Mouse (Mus musculus) left cerebral cortex, postnatal 36 days (tissue): Measurements from ENCODE around the gene Cabcoco1. TPM values are rescaled to one million over a fixed set of nuclear protein-coding genes. Genes with fewer than 3 reads are reported as not detected.

Experiments
- DNase-seq, 2 experiments: peaks; one replicate each; pipeline ENCODE4 v3.0.0; 2021 to 2022; ENCODE audit warnings: low spot score in 2 of 2, mixed read lengths in 1 of 2
- intact Hi-C: fragments of 180-260 bp; cut with DNase I; formaldehyde crosslinking; loops from one replicate; pipeline ENCODE4 v1.15.1; 2025
- total RNA-seq, 2 experiments: library from RNA; stranded (reverse); gene quantifications; 2 replicates each; pipeline ENCODE4 v1.2.3; 2021

Cabcoco1 gene
- total RNA-seq, 2 experiments from 2014 or later: 2.7 to 2.9 TPM

DNA sequence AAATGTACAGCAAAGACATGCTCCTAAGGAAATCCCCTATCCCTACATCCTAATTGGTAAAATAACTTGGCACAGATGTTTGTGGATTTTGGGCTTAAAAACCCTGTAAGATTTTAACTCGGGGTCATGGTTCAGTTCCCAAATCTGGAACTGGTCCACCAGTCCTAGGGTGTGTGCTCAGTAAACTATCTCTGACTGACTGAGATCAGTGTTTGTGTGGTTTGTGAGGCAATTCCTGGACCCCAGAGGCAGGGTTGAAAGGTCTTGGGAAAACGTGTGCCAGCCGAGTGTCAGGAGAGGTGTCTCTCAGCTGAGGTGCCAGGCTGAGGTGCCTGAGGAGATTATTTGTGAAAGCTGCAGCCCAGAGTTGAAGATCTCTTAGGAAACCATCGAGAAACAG lies 19.6 kb downstream of the Cabcoco1 start:
- intact Hi-C loops: no loop called here
- DNase-seq: no peak

DNA sequence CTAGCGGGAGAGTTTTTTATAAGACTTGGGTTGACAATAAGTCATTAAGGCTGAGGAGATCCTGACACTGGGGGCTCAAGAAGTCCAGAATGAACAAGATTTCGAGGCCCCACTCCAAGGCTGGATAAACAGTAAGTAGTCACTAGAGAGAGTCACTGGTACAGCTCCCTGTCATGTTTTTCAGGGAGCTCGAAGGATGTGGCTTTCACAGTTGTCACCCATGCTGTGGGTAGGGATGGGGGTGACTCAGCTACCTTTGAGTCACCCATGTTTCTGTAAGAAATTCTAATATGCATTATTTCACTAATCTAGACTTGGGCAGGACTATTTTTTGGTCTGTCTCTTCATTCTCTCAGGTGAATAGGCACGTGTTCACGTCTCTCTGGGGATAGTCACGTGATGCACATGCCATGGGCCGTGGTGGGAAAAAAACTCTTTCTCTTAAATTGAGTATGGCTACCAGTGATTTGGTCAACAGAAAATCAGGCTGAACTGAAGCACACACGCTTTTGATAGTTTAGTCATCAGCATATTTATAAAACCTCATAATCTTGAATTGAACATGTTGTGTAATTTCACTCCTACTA lies 29.2 kb downstream of the Cabcoco1 start:
- intact Hi-C loops: no loop called here
- peak in 1 of 2 experiments; percentile 14 for DNase-seq

DNA sequence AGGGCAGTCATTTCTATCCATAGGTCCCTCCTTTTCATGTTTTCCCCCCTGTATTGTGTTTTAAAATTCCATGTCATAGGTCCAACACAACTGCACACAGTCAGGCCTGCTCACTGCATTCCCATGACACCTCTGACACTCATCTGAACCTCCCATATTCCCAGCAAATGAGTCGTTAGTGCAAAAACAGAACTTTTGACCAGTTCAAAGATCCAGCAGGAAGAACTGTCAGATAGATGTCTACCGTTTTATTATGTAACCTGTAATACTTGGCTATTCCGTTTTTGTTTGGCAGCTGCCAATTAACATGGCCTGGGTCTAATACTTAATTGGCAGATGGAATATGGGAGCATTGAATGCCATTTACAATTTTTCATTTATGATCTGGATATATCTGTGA lies 34.0 kb downstream of the Cabcoco1 start:
- no peak for DNase-seq
- intact Hi-C loops: no loop called here

DNA sequence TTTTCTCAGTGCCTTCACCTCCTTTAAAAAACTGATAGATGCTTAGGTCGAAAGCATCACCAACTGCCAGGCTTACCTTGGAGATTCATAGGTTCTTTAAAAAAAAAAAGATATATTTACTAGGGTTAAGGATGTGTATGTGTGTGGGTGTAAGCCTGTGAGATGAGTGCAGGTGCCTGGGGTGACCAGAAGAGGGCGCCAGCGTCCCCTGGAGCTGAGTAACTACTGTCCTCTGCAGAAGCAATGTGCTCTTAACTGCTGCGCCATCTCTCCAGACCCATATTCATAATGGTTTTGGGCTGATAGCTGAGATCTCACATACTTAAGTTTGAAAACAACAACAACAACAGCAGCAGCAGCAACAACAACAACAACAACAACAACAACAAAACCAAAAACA lies 35.5 kb downstream of the Cabcoco1 start:
- DNase-seq: no peak
- intact Hi-C loops: no loop called here

DNA sequence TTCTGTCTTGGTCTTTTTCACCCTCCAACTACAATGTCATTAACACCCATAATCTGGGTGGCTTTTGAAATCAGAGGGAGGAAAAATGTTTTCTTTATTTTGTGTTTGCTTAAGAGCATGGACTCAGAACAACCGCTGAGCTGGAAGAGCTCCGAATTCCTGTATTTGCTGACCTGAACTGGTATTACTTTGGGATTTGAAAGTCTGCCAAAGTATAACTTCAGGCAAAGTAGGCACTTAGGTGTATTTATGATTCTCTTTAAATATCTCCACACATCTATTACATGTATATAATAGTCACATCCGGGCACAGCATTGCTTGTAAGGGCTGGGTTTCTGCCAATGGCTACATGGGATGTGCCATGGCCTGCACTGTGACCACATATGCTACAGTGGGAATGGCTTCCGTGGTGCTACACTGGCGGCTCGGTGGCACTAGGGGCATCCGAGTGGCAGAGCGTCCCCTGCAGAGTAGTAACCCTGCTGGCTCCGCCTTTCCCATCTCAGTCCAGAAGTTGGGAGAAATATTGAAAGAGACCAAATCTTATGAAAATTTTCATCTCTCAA lies 37.0 kb downstream of the Cabcoco1 start:
- intact Hi-C loops: no loop called here
- DNase-seq: no peak

DNA sequence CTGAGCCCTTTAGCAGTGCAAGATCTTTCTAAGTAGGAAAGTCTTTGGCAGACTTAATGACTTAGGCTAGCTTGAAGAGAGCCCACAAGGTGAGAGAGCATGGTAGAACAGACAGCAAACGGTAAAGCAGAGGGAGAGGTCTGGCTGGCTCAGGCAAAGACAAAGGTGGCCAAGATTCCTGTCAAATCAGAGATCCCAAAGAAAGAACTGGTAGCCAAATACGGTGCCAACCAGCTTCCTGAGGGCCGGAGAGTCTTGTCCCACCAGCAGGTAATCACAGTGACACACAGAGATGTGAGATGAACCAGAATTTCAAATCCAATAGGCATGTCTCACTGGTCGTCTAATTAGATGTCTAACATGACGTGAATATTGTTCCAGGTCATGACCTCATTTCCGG lies 40.6 kb downstream of the Cabcoco1 start:
- intact Hi-C loops: no loop called here

DNA sequence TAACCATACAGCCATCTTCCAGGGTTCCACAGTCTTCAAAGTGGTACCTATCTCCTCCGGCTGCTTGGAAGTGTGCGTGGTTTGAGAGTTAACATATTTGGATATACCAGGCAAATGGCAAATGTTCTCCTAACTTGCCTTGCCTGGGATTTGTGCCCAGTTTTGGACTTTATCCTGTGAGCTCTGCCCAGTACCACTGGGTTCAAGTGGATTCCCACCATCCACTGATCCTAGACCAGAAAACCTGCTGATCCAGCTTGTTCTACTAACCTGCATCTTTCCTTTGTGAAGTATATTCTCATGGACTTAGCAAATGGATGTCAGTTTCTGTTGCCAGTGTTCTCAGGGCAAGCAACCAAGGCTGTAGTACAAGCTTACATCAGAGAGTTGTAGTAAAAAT lies 46.5 kb downstream of the Cabcoco1 start:
- no peak for DNase-seq
- intact Hi-C loops: no loop called here

More for the DNA sequence above, 40.6 kb downstream of the Cabcoco1 start:
- no peak for DNase-seq

DNA sequence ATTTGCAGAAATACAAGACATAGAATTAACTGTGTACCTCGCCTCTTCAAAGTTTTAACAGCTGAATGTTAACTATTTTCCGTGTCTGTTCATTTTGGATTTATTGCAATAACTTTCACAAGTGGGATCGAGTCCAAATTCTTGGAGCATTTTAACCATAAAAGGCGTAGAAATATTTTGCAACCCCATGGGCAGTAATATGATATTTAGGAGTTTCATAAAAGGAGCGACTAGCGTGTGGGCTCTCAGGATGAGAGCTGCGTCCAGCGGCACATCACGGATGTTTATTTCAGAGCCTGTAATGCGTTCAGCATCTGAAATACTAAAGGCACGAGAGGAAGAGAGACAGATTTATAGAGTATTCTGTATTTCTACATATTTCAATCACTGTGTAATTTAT lies 50.1 kb downstream of the Cabcoco1 start:
- no peak for DNase-seq
- intact Hi-C loops: no loop called here

DNA sequence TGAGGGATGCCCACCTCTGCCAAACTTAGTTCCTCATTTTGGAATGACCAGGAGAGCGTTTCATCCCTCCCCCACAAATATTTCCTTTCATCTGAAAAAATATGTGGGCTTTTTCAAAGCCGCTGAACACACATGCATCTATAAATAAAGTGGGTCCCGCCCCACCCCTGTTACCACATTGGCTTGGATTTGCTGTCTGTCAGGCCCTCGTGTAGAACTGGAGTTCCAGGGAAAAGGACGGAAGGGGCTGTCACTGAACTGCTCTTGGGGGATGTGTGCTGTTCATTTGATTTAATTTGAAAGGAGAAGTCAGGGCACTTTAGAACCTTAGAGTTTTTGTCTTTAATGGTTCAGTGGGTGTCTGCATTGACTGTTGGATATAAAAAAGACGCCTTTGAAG lies 50.9 kb downstream of the Cabcoco1 start:
- intact Hi-C loops: no loop called here
- DNase-seq: no peak

DNA sequence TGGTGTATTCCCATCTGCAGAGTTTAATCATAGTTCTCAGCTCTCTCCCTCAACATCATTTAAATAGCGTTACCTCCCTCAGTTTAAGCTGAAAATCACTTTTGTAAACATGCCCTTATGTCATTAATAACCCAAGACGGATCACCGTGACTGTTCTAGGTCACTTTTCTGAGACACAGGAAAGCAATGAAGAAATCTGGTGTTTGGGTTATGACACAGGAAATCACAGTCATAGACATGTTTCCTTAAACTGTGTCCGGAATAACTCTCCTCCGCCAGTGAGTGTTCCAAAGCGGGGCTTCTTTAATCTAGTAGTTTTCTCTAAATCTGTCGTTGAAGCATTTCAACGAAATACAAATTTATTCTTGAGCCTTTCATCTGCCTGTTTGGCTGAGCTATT lies 68.9 kb downstream of the Cabcoco1 start:
- intact Hi-C loops: no loop called here
- no peak for DNase-seq

DNA sequence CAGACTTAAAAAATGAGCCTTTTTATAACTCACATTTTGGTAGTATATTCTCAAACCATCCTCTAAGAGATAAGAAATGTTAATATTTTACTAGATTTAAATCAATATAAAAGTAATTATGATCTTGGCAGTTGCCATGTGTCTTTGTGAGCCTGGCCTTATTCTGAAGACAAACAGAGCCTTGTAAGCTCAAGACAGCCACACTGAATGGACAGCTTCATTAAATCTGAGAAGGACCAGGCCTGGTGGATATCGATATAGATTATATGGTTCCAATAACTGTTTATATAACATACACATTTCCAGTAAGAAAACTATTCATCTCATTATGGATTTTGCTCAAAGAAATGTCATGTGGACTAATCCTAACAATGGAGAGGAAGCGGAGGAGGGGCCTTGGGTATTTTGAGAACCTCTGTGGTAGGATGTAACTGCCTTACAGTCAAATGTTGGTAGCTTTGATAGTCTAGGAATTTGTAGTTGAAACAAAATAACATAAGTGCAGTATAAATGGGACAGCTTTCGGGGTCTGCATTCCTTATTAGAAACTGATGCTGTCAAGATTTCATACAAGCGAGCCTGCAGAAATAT lies 75.9 kb downstream of the Cabcoco1 start:
- no peak for DNase-seq
- intact Hi-C loops: loop anchor here (10.0 kb wide), 1 partner anchor 119 kb away; no protein-coding TSS in a partner anchor

DNA sequence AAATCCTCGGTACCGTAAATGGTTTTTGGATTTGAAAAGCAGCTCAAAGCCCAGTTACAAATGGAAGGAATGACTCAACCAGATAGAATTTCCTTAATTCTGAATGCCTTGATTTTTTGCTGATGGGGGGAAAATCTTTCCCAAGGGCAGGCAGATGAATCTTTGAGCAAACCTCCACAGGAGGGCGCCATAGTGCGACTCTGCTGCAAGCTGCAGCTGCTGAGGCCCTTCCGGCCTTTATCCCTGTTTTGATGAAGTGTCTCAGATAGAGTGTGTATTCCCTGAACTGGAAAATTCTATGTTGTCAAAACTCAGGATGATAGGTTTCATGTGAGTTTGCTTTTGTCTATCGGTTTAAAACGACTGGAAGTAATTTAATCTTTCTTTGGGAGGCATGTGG lies 76.8 kb downstream of the Cabcoco1 start:
- intact Hi-C loops: loop anchor here (10.0 kb wide), 1 partner anchor 120 kb away; no protein-coding TSS in a partner anchor
- DNase-seq: peak; percentile 66 to 71

DNA sequence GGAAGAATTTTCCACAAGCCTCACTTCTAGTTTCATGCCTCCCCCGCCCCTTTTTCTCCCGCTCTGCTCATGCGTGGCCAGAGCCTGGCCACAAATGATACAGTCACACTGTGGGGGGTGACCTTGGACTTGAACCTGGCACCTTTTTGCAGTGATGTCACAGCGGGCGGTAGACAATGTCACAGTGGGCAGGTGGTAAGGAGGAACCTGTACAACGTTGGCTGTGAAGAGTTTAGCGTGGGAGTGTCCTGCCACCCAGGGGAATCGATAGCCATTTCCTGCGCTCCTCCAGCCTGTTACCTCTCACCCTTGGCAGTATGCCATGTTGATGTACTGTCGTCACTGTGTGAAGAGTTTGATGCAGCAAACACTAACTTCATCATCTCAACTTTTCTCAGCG lies 81.9 kb downstream of the Cabcoco1 start:
- intact Hi-C loops: loop anchor here (2.0 to 10.0 kb wide), 2 partner anchors 125 to 177 kb away; no protein-coding TSS in a partner anchor

DNA sequence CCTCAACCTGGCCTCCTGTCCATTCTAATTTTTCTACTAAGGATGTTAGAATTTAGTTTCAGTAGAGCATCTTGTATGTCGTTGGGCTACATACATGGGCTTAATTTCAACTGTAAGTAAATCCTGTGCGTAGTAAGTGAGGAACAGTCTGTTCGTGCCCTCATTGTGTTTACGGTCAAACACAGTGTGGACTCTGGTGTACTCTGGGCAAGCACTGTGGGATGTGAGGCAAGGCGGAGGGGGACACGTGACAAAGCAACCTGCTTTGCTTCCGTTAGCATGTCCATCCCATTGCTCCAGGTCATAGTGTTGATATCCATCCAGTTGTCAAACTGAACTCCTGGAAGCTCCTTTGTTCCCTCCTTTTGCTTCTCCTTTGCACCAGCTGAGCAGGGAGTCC lies 84.7 kb downstream of the Cabcoco1 start:
- intact Hi-C loops: no loop called here
- no peak for DNase-seq

More for the DNA sequence above, 81.9 kb downstream of the Cabcoco1 start:
- no peak for DNase-seq

DNA sequence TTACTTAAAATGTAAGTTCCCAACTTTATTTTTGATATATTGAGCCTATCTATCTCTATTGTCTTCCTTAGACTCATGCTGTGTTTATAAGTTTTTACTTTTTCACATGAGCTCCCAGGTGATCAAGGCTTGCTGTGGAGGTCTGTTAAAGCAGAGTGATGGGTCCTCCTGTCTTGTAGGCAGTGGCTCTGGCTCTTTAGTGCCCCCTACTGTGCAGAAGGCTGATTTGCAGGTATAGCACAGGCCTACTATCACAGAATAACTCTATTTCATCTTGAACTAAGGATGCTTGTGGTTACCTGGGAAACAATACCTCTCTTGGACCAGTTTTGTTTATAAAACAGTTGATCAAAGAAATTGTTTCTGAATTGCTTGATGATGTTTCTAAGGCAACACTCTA lies 87.2 kb downstream of the Cabcoco1 start:
- DNase-seq: no peak
- intact Hi-C loops: no loop called here

DNA sequence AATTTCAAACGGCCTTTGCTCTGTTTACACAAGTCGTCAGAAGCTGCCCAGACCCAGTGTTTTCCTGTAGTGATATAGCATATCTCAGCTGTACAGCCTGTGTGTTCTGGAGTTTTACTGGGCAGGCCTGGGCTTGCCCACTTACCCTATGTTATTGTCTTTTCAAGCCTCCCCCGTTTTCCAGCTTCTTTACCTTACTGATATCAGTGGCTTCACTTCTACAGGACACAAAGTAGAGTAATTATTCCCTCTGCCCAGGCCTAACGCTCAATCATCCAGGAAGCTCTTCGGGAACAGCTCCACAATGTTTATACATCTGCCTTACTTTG lies 94.9 kb downstream of the Cabcoco1 start:
- intact Hi-C loops: no loop called here
- DNase-seq: no peak

DNA sequence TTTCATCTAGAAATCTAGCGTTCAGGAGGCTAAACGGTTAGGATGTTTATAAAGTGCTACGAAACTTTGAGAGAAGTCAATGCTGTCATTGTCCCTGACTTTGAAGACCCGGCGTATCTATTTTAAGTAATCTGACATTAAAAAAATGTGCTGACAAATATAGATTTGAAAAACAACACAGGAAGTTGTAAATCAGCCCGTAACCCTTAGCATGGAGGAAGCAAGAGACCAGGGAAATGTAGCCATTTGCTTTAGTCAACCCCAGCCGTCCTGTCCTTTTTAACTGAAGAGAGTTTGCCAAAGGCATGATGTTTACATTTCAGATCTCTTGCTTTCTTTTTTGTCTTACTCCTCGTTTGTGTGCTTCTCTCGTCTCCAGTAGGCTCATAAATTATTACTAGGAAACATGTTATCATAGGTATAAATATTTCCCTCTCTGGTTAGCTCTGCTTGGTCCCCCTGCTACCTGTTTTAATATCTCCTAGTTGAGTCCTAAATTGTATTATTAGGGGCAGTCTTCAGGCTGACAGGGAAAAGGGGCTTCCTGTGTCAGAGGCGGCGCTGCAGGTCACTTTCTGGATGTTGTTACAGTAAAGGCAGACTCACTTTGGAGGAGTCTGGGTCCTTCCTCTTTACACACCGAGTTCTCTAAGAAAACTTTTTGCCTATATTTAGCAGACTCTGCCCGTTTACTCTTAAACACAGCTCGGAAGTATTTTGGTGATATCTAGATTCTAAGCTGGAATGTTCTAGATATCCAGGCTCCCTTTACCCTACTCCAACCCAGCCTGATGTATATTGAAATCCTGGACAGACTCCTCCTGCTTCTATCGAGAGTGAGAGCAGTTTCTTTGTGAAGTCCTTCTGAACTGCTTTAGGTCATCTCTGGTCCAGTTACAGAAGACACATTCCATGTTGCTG lies 95.6 kb downstream of the Cabcoco1 start:
- no peak for DNase-seq
- intact Hi-C loops: no loop called here

DNA sequence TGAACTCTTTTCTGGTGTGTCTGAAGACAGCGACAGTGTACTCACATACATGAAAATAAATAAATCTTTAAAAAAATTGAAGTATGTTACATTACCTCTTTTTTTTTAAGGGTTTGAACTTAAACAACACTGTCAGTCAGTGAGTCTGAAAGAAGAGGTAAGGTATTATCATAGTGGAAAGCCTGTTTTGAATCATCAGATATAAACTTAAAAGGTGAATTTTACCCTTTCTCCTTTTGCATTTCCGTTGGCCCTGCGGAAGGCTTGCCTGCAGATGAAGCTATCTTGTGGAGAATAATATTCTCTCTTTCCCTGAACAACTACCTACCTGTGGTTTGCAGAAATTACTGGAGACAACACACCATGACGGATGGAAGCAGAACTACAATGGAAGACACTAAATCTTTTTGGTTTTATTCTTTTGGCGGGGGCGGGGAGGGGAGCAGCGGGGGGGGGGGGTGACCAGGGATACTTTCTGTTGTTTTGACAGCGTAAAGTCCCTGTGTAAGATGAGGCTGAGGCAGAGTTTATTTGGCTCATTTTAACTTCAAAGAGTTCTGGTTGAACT lies 96.4 kb downstream of the Cabcoco1 start:
- no peak for DNase-seq
- intact Hi-C loops: no loop called here

DNA sequence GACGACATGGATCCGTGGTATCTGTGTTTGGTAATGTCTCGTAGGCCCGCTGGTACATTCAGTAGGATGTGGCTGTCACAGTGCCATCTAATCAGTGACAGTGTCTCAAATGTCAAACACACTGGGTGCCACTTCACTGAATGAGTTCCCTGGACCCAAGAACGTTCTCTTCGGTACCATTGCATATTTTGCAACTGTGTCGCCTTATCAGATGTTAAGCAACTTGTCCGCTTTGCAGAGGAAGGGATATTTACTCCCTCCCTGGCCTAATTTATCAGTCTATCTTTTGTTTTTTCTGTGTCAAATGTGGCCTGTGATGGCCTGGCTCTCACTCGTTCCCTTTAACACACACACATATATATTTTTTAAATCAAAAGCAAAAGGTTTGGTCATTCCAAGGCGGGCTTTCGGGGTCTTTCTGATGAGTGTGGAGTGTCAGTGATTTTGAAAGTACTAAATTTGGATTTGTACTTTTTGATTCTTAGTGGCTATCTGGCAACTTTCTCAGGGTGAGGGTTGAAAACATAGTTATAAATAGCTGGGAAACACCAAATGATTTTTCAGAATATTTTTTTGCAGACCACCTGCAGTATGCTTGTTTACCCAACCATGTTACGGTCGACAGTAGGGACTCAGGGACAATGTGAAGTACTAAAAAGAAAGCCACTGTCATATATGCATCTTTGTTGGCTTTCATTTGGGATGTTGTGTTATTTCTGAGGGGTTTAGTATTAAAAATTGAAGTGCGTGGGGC lies 97.2 kb downstream of the Cabcoco1 start:
- intact Hi-C loops: no loop called here
- DNase-seq: no peak
